Mouse (Mus musculus) megakaryocyte progenitor cell, adult 5-6 weeks (primary cell): Measurements from ENCODE around the gene Nexn. TPM values are rescaled to one million over a fixed set of nuclear protein-coding genes. Genes with fewer than 3 reads are reported as not detected.

Source experiments
- ATAC-seq: replicated peaks from 2 replicates; pipeline ENCODE4 v1.8.0; 2016; ENCODE audit warnings: mild to moderate bottlenecking, moderate TSS enrichment, inconsistent platforms; ENCODE audit not compliant: poor library complexity
- total RNA-seq, 2 experiments: library from RNA; stranded (forward) in 1 of 2; stranded (reverse) in 1 of 2; fragments of 157-497, 149-512 nt in 1 of 2; fragments of 200-1000 nt in 1 of 2; gene quantifications; 2 replicates each; pipeline versions ENCODE4 v1.2.3 to v1.2.4; 2015 to 2017

Gene Nexn
- total RNA-seq, 2 experiments from 2014 or later = not detected

DNA sequence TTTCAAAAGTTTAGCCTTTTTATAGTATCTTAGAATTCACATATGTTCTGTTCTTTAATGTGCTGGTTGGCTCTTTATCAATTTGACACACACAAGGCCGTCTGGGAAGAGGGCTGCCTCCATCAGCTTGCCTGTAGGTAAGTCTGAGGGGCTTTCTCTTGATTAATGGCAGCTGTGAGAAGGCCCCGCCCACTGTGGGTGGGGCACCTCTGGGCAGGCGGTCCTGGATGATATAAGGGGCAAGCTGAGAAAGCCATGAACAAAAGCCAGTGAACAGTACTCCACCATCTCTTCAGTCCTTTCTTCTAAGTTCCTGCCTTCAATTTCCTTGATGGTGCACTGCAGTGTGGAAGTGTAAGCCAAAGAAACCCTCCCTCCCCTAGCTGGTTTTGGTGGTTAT lies 16.0 kb upstream of the Nexn start:
- no peak for ATAC-seq

DNA sequence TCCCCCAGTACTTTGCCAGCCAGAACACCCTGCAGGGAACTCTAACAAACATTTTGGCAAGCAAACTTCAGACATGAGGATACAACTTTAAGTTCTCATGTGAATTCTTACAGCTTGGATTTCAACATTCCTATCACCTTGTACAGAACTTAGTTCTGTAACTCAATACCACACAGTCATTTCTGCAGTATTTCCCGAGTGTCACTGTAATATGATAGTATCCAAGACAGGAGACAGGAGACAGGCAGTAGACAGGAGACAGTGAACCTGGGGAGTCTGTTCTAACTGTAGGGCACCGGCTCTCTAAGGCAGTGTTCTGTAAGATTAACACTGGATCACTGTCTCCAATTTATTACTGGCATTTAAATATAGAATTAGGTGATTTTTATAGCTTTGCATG lies 12.3 kb upstream of the Nexn start:
- no peak for ATAC-seq

DNA sequence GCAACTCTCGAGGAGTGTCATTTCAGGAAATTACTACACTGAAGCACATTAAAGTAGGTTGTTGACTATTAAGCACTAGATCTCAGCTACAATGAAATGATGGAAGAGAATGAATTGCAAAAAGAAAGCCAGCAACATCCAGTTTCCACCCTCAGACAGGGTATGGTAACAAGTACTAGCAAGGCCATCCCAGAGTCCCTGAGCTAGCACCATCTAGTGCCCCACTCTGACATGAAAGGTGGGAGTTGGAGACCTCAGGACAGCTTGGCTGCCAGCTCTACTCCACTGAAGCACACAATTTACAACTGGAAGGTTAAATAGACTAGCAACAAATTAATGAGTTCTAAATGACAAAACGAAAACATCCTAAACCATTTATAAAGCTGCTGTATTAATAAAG lies 11.8 kb upstream of the Nexn start:
- ATAC-seq = no peak

DNA sequence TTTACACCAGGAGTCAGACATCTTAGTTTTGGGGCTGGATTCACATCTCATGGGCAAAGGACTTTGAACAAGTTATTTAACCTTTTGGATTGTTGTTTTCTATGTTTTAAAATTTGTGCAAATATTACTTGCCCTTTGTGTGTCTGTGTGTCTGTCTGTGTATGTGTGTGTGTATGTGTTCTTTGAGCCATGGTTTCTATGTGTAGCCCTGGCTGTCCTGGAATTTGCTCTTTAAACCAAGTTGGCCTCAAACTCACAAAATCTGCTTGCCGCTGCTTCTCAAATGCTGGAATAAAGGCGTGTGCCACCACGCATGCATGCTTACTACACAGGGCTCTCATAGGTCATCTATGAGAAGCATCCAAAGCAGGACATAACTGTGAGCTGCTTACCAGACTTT lies 10.8 kb upstream of the Nexn start:
- ATAC-seq = no peak

DNA sequence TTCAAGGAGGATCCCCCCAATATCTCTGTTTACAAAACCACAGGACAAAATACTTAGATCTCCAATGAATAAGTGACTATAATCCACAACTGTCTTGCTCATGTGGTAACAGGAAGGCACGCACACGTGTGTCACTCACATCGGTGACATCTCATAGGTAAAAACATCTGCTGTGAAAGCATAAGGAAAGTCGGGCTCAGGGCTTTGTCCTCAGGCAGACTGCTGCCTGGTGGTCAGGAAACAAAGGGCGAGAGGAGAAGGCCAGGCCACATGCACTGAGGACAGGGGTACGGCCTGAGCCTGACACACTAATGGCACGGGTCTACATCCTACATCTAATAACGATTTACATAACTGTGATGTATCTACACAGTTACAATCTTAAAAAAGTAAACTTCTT lies 8.9 kb upstream of the Nexn start:
- no peak for ATAC-seq

DNA sequence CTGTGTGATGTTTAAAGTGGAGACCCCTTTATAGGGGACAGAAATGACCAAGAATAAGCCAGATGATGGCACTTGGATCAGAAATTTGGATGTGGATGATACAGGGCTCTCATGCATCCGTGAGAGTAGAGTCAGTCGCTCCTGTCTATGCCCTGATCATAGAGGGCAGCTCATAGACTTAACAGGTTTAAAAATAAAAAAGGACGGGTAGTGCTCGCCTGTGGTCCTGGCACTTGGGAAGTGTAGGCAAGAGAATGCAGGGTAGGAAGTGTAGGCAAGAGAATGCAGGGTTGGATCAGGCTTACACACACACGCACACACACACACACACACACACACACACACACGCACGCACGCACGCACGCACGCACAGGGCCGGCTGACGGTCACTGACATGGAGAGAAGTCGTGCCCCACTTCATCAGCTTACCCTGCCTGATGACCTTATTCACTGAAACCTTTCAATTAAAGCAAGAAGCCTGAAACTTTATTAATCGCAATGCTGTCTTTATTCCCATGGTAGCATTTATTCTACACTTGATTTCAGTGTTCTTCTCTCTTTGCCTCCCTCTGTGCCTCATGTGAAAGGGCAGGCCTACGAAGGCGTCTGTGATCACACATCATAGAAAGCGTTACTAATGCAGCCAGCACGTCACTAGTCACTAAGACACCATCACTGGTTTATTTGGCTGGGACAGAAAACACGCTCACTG lies 7.0 kb upstream of the Nexn start:
- ATAC-seq = no peak

DNA sequence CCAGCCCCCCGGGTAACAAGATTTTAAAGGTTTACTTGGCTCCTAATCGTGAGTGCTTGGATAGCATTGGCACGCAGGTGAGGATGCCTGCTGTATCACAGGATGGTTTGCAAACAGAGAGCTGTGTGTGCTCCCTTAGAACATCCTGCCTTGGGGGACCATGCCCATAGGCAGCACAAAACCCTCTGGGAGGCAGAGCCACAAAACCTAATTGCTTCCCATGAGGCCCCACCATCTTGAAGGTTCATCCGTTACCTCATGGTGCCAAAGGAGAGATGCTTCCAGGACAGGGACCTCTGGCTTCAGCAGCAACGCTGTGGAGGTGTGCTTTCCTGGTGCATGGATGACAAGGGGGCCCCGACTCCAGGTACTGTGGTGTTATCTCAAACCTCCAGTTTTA lies 5.7 kb upstream of the Nexn start:
- no peak for ATAC-seq

DNA sequence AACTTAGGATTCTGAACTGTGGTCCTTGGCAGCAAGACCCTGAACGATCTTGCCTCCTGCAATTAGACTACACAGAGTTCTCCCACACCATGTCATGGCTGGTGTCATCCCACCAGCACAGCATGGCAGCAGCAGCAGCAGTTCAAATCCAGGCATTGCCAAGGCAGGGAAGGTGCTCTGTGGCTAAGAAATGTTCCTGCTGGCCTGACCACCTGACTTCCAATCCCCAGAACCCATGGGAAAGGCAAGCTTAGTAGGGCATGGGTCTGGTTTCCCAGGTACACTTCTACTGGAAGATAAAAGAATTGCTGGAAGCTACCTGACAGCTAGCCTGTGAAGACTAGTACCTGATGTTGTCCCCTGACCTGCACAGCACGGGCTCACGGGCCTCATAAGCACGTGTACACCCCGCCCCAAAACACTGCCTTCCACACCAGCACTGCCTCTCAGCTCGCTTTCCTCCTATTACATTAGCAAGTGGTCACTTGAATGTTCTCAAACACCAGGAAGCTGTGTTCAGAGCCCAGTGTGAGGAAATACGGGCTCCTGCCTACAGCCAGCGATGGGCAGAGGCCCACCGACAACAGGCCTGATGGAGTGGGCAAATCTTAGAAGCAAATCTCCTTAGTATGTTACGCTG lies 5.0 kb upstream of the Nexn start:
- ATAC-seq = no peak

DNA sequence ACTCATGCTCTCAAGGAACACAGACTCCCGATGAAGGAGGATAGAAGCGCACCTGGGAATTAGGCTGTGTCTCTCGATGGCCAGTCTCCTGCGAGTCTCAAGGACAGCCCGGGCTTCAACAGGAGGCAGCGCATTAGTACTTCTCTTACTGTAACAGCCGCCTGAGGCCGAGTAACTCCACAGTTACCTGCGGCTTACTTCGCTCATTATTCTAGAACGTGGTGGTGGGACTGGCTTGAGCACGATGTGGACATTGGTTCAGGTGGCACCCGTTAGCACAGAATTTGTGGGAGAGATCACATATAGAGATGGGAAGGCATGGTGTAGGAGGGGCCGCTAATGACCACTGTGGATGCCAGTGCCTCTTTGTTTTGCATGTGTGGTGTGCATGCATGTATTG lies 1.9 kb upstream of the Nexn start:
- ATAC-seq = no peak

DNA sequence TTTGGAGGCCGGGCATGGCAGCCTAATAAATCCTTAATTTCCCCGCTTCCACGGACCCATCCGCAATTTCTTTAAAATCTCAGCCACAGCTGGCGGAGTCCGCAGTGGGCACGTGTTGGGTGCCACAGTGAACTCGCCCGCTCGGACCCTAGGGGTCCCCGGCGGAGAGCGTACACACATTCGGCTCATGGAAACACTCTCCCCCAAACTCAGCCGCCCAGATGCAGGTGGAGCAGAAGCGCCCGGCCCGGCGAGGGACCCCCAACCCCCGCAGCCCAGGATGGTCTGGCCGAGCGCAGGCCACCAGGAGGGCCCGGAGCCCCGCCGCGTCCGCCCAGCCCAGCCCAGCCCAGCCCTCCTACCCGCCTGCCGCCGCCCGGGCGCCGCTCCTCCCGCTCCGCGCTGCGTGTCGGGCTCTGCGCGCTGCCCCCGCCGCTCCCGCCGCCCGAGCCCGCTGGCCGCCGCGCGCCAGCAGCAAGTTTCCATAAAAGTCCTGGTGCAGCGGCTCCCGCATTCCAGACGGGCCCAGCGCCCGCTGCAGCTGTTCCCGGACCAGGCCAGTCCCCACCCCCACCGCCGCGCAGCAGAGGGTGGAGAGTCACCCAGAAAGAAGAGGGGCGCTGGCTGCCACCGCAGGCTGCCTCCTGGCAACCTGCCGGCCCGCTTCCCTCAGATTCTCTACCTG lies 657 bp downstream of the Nexn start:
- peak; percentile 38 for ATAC-seq

DNA sequence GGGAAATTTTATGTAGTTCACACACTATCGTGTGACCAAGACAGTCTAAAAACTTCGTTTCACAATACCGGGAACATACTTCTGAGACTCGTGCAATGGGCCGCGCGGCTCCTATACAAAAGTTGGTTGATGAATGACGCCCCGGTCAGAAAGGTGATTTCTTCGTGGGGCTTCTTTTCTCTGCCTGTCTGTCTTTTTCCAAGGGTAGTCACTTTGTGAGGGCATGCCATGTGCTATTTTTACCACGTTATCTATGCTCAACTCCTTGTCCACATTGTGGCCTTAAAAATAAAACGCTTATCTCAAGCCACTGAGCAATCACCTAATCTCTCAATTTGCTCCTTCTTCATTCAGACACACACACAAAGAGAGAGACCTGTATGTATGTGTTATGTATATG lies 1.3 kb downstream of the Nexn start:
- peak; percentile 21; the same call in 1 of the 2 replicates for ATAC-seq

DNA sequence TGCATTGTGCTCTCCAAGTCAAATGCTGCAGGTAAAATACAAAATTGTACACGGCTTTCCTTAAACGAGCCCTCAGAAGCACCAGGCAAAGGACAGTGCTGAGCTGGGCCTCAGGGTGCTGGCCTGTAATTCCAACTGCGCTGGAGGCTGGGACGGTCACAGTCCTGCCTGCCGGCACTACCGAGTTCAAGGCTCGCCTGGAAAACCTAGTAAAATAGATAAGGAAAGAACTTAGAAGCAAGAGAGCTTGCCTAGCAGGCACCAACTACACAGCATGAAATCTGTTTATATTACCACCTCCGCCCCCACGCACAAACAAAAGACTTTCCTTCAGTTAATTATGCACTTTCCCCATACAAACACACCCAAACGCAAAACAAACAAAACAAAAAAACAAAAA lies 1.8 kb downstream of the Nexn start:
- no peak for ATAC-seq

DNA sequence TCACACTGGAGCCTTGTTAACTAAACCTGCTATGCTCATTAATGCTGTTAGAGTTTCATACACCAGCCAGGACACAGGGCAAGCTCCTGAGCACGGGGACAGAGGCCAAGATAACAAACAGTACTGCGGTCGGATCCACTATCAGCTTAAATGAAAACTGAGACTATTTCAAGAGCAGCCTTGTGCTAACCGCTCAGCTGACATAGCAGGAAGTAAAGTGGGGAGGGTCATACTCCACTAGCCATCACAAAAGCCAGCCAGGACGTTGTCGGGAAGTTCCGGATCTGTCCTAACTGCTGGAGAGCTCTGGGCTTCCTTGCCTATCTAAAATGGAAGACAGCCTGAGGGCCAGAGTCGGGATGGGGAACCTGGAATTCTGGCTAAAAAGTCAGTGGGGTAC lies 4.2 kb downstream of the Nexn start:
- ATAC-seq = peak; percentile 36

DNA sequence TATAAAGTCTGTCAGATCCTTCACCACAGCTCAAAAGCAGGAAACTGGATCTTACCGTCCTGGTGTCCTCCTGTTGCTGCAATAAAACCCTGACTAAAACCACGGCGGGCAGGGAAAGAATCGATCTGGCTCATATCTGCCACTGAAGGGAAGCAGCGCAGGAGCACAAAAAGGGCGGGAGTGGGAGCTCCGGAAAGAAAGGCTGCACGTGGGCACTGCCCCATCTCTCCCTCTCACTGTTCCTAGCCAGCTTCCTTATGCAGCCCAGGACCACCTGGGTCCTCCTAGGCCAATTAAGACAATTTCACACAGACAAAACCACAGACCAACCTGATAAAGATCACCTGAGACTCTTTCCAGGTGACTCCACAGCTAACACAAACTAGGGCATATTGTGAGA lies 4.7 kb downstream of the Nexn start:
- peak; percentile 24 for ATAC-seq

DNA sequence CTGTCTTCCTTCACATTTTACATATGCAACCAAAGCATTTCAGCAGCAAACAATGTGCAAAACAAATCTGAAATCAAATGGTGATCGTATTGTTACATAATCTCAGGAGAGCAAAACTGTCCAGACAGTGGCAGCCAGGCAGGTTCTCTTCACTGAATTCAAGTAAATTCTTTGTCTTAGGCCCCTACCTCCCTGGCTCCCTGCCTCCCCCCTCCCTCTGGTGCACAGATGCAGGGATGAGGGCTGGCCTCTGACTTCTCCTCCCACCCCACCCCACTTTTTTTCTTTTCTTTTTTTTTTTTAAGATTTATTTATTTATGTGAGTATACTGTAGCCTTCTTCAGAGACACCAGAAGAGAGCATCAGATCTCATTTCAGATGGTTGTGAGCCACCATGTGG lies 5.8 kb downstream of the Nexn start:
- ATAC-seq = no peak

DNA sequence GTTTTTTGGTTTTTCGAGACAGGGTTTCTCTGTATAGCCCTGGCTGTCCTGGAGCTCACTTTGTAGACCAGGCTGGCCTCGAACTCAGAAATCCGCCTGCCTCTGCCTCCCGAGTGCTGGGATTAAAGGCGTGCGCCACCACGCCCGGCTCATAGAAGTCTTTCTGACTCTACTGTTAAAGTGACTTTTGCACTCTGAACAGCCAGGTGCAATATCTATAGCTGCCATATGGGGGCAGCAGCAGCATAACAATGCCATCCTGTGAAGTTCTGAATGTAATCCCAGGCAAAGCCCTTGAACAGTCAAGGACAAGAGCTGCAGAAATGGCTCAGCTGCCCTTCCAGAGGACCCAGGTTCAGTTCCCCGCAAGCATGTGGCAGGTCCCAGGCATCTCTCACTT lies 6.7 kb downstream of the Nexn start:
- ATAC-seq = peak; percentile 85

DNA sequence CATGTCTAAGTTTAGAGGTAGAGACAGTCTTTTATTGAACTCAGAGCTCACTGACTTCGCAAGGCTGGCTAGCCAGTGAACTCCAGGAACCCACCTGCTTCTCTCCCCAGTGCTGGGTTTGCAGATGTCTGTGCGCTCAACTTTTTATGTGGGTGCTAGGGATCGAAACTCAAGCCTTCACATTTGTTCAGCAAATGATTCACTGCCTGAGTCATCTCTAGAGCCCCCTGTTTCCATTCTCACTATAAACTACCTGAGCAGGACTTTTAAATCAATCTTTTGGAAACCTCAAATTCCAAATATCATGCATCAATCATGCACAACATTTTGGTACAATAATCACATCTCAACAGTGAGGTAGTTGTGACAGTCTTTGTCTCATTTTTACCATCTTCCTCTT lies 8.6 kb downstream of the Nexn start:
- no peak for ATAC-seq

DNA sequence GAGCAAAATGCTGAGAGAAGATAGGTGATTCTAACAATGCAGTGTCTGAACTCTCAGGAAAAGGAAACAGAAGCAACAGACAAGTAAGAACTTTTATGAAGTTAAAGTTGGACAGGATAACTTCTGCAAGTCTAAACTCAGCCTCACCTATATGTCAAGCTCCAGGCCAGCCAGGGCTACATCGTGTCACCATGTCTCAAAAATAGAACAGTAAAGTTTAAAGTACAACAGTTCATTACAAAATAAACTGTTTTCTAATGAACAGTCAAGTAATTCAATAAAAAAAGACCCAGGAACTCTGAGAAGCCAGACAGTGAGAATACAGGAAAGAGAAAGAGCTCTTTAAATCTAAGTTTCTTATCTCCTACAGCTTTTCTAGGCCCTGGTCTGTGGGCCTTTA lies 15.7 kb downstream of the Nexn start:
- ATAC-seq = no peak

DNA sequence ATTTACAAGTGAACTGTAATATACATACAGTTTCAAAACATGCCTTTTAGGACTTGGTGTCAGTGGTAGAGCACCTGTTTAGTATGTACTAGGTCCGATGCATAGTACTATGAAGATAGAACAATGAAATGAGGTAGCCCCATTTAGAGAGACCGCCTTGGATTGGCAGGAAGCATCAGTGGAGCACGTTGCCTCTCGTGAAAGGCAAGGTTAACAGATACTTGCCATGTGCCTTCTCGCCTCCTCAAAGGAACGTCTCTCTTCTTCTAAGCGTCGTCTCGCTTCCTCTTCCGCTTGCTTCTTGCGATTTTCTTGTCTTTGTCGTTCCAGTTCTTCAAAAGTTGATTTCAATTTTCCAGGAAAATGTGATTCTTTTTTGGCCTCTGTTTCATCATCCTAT lies 18.4 kb downstream of the Nexn start:
- ATAC-seq = no peak

DNA sequence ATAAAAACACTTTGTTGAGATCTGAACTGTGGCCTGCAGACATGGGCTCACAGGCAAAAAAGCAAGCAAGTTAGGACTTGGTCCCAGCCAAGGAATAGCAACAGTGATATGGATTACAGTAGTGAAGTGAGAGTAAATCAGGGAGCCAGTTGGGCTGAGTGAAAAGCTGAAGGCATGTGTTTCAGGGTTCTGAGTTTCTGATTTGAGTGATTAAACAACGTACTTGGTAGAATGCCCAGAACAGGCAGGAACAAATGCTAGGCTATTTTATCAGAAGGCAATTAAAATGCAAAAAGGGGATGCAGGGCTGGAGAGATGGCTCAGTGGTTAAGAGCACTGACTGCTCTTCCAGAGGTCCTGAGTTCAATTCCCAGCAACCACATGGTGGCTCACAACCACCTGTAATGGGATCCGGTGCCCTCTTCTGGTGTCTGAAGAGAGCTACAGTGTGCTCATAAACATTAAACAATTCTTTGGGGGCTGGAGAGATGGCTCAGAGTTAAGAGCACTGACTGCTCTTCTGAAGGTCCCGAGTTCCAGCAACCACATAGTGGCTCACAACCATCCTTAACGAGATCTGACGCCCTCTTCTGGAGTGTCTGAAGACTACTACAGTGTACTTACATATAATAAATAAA lies 20.8 kb downstream of the Nexn start:
- peak; percentile 74 for ATAC-seq

DNA sequence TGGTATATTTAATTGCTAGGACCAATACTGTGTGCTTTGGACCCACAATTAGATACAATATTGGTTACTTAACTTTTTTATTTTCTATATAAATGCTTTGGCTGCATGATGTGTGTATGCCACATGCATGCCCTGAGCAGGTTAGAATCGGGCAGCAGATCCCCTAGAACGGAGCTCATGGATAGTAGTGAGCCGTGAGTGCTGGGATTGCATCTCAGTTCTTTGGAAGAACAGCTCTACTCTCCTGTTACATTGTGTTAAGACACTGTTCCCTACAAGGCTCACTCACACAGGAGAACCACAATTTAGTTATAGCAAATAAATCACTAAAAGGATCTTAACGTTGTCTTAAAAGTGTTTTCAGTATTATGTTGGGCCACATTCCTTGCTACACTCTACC lies 22.8 kb downstream of the Nexn start:
- ATAC-seq = no peak

DNA sequence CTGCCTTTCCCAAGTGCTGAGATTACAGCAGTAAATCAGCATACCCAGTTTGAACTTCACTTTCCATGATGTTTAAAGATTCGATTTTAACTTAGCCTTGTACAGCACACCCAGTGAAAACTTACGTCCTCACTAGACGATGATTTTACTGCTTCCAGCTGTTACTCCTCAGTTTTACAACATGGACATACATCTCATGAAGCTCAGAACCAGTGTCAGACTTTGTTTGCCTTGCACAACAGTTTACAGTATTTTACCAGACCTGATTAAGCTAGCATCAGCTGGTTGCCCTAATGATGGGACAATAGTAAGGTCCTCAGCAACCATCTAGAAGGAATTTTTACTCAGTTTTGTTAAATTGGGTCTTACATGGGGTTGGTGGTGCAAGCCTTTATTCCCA lies 25.1 kb downstream of the Nexn start:
- ATAC-seq = no peak
